Mouse (Mus musculus) intestine, postnatal 0 days (tissue): ENCODE data around the gene Smyd4. TPM values are rescaled to one million over a fixed set of nuclear protein-coding genes. Genes with fewer than 3 reads are reported as not detected.

Experiments
- ATAC-seq: fragments of 200-750 bp; cut with Nextera tagmentation; 2 replicates; pipeline ENCODE4 v1.8.0; 2017; ENCODE audit warnings: mild to moderate bottlenecking, moderate TSS enrichment, moderate library complexity
- H3K27ac ChIP-seq: fragments of 300-500 bp; sonication (generic); 2 replicates; pipeline ENCODE4 v1.5.1; 2014; ENCODE audit warnings: mild to moderate bottlenecking, low read depth, low read length, moderate library complexity
- H3K27me3 ChIP-seq: fragments of 300-500 bp; sonication (generic); replicated peaks from 2 replicates; pipeline ENCODE4 v1.6.1; 2014; ENCODE audit warnings: low read length, mixed read lengths; ENCODE audit not compliant: control insufficient read depth, insufficient read depth
- H3K36me3 ChIP-seq: fragments of 300-500 bp; sonication (generic); 2 replicates; pipeline ENCODE4 v1.6.1; 2014; ENCODE audit warnings: mild to moderate bottlenecking, moderate library complexity; ENCODE audit not compliant: control insufficient read depth, insufficient read depth
- H3K4me1 ChIP-seq: fragments of 300-500 bp; sonication (generic); replicated peaks from 2 replicates; pipeline ENCODE4 v1.6.1; 2014; ENCODE audit warnings: antibody characterized with exemption, low read length, mixed read lengths; ENCODE audit not compliant: control insufficient read depth, insufficient read depth
- H3K4me2 ChIP-seq: fragments of 300-500 bp; sonication (generic); replicated peaks from 2 replicates; pipeline ENCODE4 v1.6.1; 2014; ENCODE audit warnings: low read depth, mild to moderate bottlenecking, moderate library complexity
- H3K4me3 ChIP-seq: fragments of 300-500 bp; sonication (generic); 2 replicates; pipeline ENCODE4 v1.5.1; 2014; ENCODE audit warnings: low read depth, low read length
- H3K9ac ChIP-seq: fragments of 300-500 bp; sonication (generic); 2 replicates; pipeline ENCODE4 v1.6.1; 2014; ENCODE audit warnings: mild to moderate bottlenecking, low read depth, low read length
- H3K9me3 ChIP-seq: fragments of 300-500 bp; sonication (generic); 2 replicates; pipeline ENCODE4 v1.6.1; 2016; ENCODE audit warnings: mixed run types; ENCODE audit not compliant: control insufficient read depth
- CTCF ChIP-seq: sonication (generic); IDR thresholded peaks from 2 replicates; pipeline ENCODE4 v1.5.1; 2016; ENCODE audit warnings: low read depth, mild to moderate bottlenecking, control low read depth, antibody characterized with exemption, moderate library complexity
- WGBS: fragments of 180-500 bp; shearing (Covaris S2); extraction: QIAGEN DNeasy Blood & Tissue Kit; methylation state at CpG from one replicate; pipeline ENCODE4 v1.1.7; 2014; 5-methylcytosine and 5-hydroxymethylcytosine counted together
- polyA plus RNA-seq: library from polyadenylated mRNA; unstranded; fragments of >200 nt; fragmentation: Nextera tagmentation; extraction: Ambion mirVana; gene quantifications from 2 replicates; pipeline ENCODE4 v1.2.1, GENCODE M21; 2015

The Smyd4 gene
- polyA plus RNA-seq, 1 experiment from 2014 or later, result 3.1 TPM

DNA sequence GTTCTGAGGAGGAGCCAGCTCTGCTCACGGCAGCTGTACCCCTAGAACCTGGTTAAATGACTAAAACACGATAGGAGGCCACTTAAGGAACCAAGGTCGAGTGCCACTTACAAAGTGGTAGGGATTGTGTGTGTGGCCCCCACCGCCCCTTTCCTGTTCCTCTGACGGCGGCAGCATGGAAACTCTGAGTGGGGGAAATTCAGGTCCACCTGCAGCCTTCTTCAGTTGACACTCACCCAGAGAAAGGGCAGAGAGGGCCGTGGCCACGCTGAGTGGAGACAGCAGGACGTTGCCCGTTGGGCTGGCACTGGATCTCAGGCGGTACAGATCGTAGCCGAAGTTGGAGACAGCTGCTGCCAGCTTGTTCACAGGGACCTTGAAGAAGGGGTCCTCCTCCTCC lies 67.8 kb downstream of the Smyd4 start:
- TF ChIP-seq CTCF, result no peak
- Histone ChIP-seq H3K27ac (no peak overlapping the region), H3K9me3 (no peaks in the 10 kb centered on the region), H3K27me3 (no peaks in the 10 kb centered on the region), H3K4me1 (no peaks in the 10 kb centered on the region), H3K4me3 (no peak overlapping the region), H3K36me3 (no peaks in the 10 kb centered on the region), H3K9ac (no peak overlapping the region), H3K4me2 (no peak overlapping the region)
- no peak for ATAC-seq
- WGBS, result 84% methylated on average over 13 of the region's 13 CpGs

- Histone ChIP-seq H3K27me3 (no peaks in the 10 kb centered on the region), H3K4me3 (no peak overlapping the region), H3K4me1 (no peaks in the 10 kb centered on the region), H3K4me2 (no peak overlapping the region), H3K27ac (no peak overlapping the region), H3K9me3 (no peaks in the 10 kb centered on the region), H3K36me3 (no peaks in the 10 kb centered on the region), H3K9ac (no peak overlapping the region)
- 79% methylated on average over 7 of the region's 7 CpGs for WGBS
- no peak for TF ChIP-seq CTCF
- no peak for ATAC-seq
Measured at GRCm38 (mm10) chr11:75420037-75420436, 71.8 kb downstream of the Smyd4 start.

GRCm38 (mm10) chr11:75420810-75421374 lies 72.7 kb downstream of the Smyd4 start:
- H3K4me2 ChIP-seq, result no peak overlapping the region
- 70% methylated on average over 5 of the region's 5 CpGs for WGBS
- no peak for ATAC-seq

GRCm38 (mm10) chr11:75421375-75422012 lies 73.3 kb downstream of the Smyd4 start:
- ATAC-seq, result no peak
- H3K4me3 ChIP-seq, result no peak overlapping the region
- H3K36me3 ChIP-seq, result no peaks in the 10 kb centered on the region
- H3K27me3 ChIP-seq, result no peaks in the 10 kb centered on the region
- no peak overlapping the region for H3K27ac ChIP-seq
- no peaks in the 10 kb centered on the region for H3K4me1 ChIP-seq
- no peak for TF ChIP-seq CTCF
- H3K4me2 ChIP-seq, result peak overlapping the region; percentile 40; the same call in 1 of the 2 replicates
- H3K9ac ChIP-seq, result no peak overlapping the region
- WGBS, result 65% methylated on average over 6 of the region's 6 CpGs
- no peaks in the 10 kb centered on the region for H3K9me3 ChIP-seq

More at GRCm38 (mm10) chr11:75420810-75421374, 72.7 kb downstream of the Smyd4 start:
- Histone ChIP-seq H3K4me3 (no peak overlapping the region), H3K9me3 (no peaks in the 10 kb centered on the region), H3K27ac (no peak overlapping the region), H3K36me3 (no peaks in the 10 kb centered on the region), H3K4me1 (no peaks in the 10 kb centered on the region), H3K27me3 (no peaks in the 10 kb centered on the region), H3K9ac (no peak overlapping the region)
- TF ChIP-seq CTCF, result no peak

GRCm38 (mm10) chr11:75422013-75422792 lies 74.0 kb downstream of the Smyd4 start, which contains the start of gene Serpinf1:
Gene Serpinf1 (minus strand): TSS chr11:75422701.
- Histone ChIP-seq H3K27ac (no peak within 1 kb of the TSS), H3K4me2 (peak within 1 kb of the TSS; percentile 40; the same call in 1 of the 2 replicates), H3K36me3 (no peaks in the 10 kb centered on the region), H3K4me1 (no peaks in the 10 kb centered on the region), H3K4me3 (no peak within 1 kb of the TSS), H3K9me3 (no peaks in the 10 kb centered on the region), H3K9ac (no peak within 1 kb of the TSS), H3K27me3 (no peaks in the 10 kb centered on the region)
- 42% methylated on average over 10 of the region's 10 CpGs for WGBS
- no peak for ATAC-seq
- TF ChIP-seq CTCF, result no peak

DNA sequence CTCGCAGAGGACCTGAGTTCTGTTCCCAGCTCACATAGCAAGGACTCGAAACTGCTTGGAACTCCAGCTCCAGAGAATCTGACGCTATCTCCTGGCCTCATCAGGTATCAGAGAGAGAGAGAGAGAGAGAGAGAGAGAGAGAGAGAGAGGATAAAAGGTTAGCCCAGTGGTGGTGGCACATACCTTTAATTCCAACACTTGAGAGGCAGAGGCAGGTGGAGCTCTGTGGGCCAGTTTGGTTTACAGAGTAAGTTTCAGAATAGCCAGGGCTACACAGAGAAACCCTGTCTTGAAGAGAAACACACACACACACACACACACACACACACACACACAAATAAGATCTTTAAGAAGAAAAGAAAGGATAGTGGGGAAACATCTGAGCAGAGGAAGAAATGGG lies 74.9 kb downstream of the Smyd4 start:
- H3K4me1 ChIP-seq, result no peaks in the 10 kb centered on the region
- ATAC-seq, result no peak
- H3K9ac ChIP-seq, result no peak overlapping the region
- H3K4me2 ChIP-seq, result no peak overlapping the region
- H3K27ac ChIP-seq, result no peak overlapping the region
- no peak overlapping the region for H3K4me3 ChIP-seq
- no peak for TF ChIP-seq CTCF
- H3K9me3 ChIP-seq, result no peaks in the 10 kb centered on the region
- WGBS, result 82% methylated on average over 3 of the region's 3 CpGs
- no peaks in the 10 kb centered on the region for H3K27me3 ChIP-seq
- H3K36me3 ChIP-seq, result no peaks in the 10 kb centered on the region
